Mouse (Mus musculus): ENCODE results near the gene Gpm6a. TPM values are rescaled to one million over a fixed set of nuclear protein-coding genes. Genes with fewer than 3 reads are reported as not detected.
"Not testable (repeated sequence)": the region's sequence is repeated elsewhere in the genome, so short reads cannot be mapped to it uniquely, and the experiment has no call there.

The Gpm6a gene
- polyA plus RNA-seq, 1 experiment, result 1.4 TPM

DNA sequence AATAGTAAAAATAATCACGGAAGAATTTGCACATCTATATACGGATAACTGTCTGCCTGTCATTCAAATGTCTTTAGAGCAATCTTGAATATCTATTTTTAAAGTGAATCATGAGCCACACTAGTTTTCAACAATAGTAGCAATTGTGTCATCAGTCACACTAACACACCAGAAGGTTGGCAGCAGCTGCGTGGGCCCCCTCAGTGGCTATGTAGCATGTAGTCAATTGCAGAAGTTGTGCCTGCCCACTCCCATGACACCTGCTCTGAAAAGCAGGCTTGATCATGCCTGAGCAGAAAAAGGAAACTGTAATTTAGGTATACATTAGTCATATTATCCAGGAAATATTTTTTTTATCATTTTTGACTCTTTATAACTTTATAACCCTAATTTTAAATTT lies 93.8 kb downstream of the Gpm6a start:
- DNase-seq, result no peak
- WGBS, result 86% methylated on average over 3 of the region's 3 CpGs
- H3K27me3 ChIP-seq (ENCODE audit: control insufficient read depth, insufficient read depth, low read length), result no peaks in the 10 kb centered on the region
- TF ChIP-seq POLR2A (IDR thresholded peaks at IDR 0.05; ENCODE audit: control insufficient read depth, extremely low read depth, insufficient read depth, low read length, poor library complexity), result no peak
- no peak for TF ChIP-seq CTCF (IDR thresholded peaks at IDR 0.05; ENCODE audit: borderline replicate concordance, control insufficient read depth, extremely low read depth, insufficient read depth, low read length, poor library complexity)
- no peak overlapping the region for H3K27ac ChIP-seq (ENCODE audit: control insufficient read depth, insufficient read depth, low read length)
- H3K4me1 ChIP-seq (replicated peaks; ENCODE audit: control insufficient read depth, insufficient read depth, low read length), result no peaks in the 10 kb centered on the region
- no peaks in the 10 kb centered on the region for H3K36me3 ChIP-seq (ENCODE audit: control insufficient read depth, insufficient read depth, low read length)
- H3K4me3 ChIP-seq (ENCODE audit: control insufficient read depth, insufficient read depth, low read length), result no peak overlapping the region

DNA sequence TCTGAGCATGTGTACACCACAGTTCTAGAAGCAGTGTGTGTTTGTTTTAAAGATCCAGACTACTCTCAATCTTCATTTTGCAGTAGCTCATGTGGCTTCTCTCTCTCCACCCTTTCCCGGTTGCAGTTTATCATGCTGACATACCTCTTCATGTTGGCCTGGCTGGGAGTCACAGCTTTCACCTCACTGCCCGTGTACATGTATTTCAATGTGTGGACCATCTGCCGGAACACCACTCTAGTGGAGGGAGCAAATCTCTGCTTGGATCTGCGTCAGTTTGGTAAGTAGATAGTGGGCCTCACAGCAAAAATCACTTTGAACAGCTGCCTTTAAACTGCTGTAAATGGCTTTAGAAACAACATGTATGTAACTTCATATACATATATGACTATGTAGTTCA lies 95.3 kb downstream of the Gpm6a start:
- no peaks in the 10 kb centered on the region for H3K36me3 ChIP-seq (ENCODE audit: control insufficient read depth, insufficient read depth, low read length)
- no peak overlapping the region for H3K4me3 ChIP-seq (ENCODE audit: control insufficient read depth, insufficient read depth, low read length)
- H3K27me3 ChIP-seq (ENCODE audit: control insufficient read depth, insufficient read depth, low read length), result no peaks in the 10 kb centered on the region
- no peak overlapping the region for H3K27ac ChIP-seq (ENCODE audit: control insufficient read depth, insufficient read depth, low read length)
- TF ChIP-seq POLR2A (IDR thresholded peaks at IDR 0.05; ENCODE audit: control insufficient read depth, extremely low read depth, insufficient read depth, low read length, poor library complexity) (no peak), CTCF (IDR thresholded peaks at IDR 0.05; ENCODE audit: borderline replicate concordance, control insufficient read depth, extremely low read depth, insufficient read depth, low read length, poor library complexity) (no peak)
- WGBS, result 87% methylated on average over 4 of the region's 4 CpGs
- no peak for DNase-seq
- H3K4me1 ChIP-seq (replicated peaks; ENCODE audit: control insufficient read depth, insufficient read depth, low read length), result no peaks in the 10 kb centered on the region

GRCm38 (mm10) chr8:55068811-55069210 lies 114.2 kb downstream of the Gpm6a start:
- 97% methylated on average over 2 of the region's 2 CpGs for WGBS
- H3K36me3 ChIP-seq (ENCODE audit: control insufficient read depth, insufficient read depth, low read length); H3K27ac ChIP-seq (ENCODE audit: control insufficient read depth, insufficient read depth, low read length); H3K4me3 ChIP-seq (ENCODE audit: control insufficient read depth, insufficient read depth, low read length); DNase-seq; H3K4me1 ChIP-seq (replicated peaks; ENCODE audit: control insufficient read depth, insufficient read depth, low read length); H3K27me3 ChIP-seq (ENCODE audit: control insufficient read depth, insufficient read depth, low read length): not testable (repeated sequence)

GRCm38 (mm10) chr8:55073481-55073880 lies 118.8 kb downstream of the Gpm6a start:
- no peak overlapping the region for H3K27ac ChIP-seq (ENCODE audit: control insufficient read depth, insufficient read depth, low read length)
- no peaks in the 10 kb centered on the region for H3K27me3 ChIP-seq (ENCODE audit: control insufficient read depth, insufficient read depth, low read length)
- no peak for DNase-seq
- H3K4me3 ChIP-seq (ENCODE audit: control insufficient read depth, insufficient read depth, low read length), result no peak overlapping the region
- no peaks in the 10 kb centered on the region for H3K4me1 ChIP-seq (replicated peaks; ENCODE audit: control insufficient read depth, insufficient read depth, low read length)
- TF ChIP-seq POLR2A (IDR thresholded peaks at IDR 0.05; ENCODE audit: control insufficient read depth, extremely low read depth, insufficient read depth, low read length, poor library complexity), result no peak
- no peaks in the 10 kb centered on the region for H3K36me3 ChIP-seq (ENCODE audit: control insufficient read depth, insufficient read depth, low read length)
- WGBS, result 95% methylated on average over 10 of the region's 10 CpGs

DNA sequence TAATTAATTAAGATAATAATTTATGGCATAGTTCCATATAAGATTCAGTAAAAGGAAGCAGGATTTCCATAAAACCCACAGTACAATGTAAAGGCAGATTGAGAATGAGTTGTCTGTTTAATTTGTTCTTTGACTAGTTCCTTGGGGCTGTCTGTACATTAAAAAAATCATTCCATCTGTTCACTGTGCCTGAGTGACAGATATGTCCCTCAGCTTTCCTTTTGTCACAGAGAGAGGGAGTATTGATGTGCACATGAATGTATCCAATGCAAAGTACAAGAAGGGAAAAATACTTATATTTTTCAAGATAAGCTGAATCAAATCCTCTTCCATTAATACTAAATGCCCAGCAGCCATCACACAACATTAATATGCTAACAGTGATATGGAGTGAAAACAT lies 147.6 kb downstream of the Gpm6a start:
- DNase-seq, result no peak
- Histone ChIP-seq H3K36me3 (ENCODE audit: control insufficient read depth, insufficient read depth, low read length) (no peaks in the 10 kb centered on the region), H3K27me3 (ENCODE audit: control insufficient read depth, insufficient read depth, low read length) (no peaks in the 10 kb centered on the region), H3K27ac (ENCODE audit: control insufficient read depth, insufficient read depth, low read length) (no peak overlapping the region), H3K4me3 (ENCODE audit: control insufficient read depth, insufficient read depth, low read length) (no peak overlapping the region), H3K4me1 (replicated peaks; ENCODE audit: control insufficient read depth, insufficient read depth, low read length) (no peaks in the 10 kb centered on the region)
- TF ChIP-seq POLR2A (IDR thresholded peaks at IDR 0.05; ENCODE audit: control insufficient read depth, extremely low read depth, insufficient read depth, low read length, poor library complexity) (no peak), CTCF (IDR thresholded peaks at IDR 0.05; ENCODE audit: borderline replicate concordance, control insufficient read depth, extremely low read depth, insufficient read depth, low read length, poor library complexity) (no peak)

DNA sequence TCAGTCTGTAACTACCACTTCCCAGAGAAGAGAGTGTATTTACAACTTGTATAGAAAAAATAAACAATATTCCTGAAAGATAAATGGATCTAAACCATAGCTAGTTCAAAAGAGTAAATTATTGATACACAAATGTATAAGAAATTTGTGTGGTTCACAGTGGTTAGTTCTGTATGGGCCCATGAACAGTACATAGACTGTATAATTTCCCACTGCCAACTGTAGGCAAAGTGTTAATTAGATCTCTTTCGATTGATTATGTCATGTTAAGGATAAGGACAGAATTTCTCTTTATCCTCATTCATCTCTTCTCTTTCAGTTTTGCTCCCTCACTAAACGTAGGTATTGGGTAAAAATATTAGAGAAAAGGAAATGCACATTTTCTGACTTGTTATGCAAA lies 148.4 kb downstream of the Gpm6a start:
- no peak overlapping the region for H3K4me3 ChIP-seq (ENCODE audit: control insufficient read depth, insufficient read depth, low read length)
- no peaks in the 10 kb centered on the region for H3K4me1 ChIP-seq (replicated peaks; ENCODE audit: control insufficient read depth, insufficient read depth, low read length)
- no peaks in the 10 kb centered on the region for H3K27me3 ChIP-seq (ENCODE audit: control insufficient read depth, insufficient read depth, low read length)
- H3K27ac ChIP-seq (ENCODE audit: control insufficient read depth, insufficient read depth, low read length), result no peak overlapping the region
- 86% methylated on average over 2 of the region's 2 CpGs for WGBS
- DNase-seq, result no peak
- no peak for TF ChIP-seq POLR2A (IDR thresholded peaks at IDR 0.05; ENCODE audit: control insufficient read depth, extremely low read depth, insufficient read depth, low read length, poor library complexity)
- no peak for TF ChIP-seq CTCF (IDR thresholded peaks at IDR 0.05; ENCODE audit: borderline replicate concordance, control insufficient read depth, extremely low read depth, insufficient read depth, low read length, poor library complexity)
- no peaks in the 10 kb centered on the region for H3K36me3 ChIP-seq (ENCODE audit: control insufficient read depth, insufficient read depth, low read length)

DNA sequence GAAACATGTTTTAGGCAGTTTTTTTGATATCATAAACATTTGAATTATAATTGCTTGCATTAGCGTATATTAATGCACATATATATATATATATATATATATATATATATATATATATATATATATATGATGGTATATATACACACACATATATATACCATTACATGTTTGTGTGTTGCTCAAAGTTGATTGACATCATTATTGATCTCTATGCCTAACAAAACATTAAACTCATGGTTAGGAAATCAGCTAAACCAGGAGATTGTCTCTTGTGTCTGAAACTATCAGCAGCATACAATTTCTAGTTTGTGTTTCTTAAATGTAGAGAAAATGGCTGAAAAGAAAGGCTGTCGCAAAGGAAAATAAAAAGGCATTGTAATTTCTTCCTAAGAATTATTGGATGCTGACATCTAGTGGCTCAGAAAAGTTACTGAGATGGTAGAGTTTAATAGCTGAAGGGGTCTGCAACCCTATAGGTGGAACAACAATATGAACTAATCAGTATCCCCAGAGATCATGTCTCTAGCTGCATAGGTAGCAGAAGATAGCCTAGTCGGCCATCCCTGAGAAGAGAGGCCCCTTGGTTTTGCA lies 149.3 kb downstream of the Gpm6a start:
- H3K27ac ChIP-seq (ENCODE audit: control insufficient read depth, insufficient read depth, low read length), result no peak overlapping the region
- no peaks in the 10 kb centered on the region for H3K36me3 ChIP-seq (ENCODE audit: control insufficient read depth, insufficient read depth, low read length)
- no peaks in the 10 kb centered on the region for H3K4me1 ChIP-seq (replicated peaks; ENCODE audit: control insufficient read depth, insufficient read depth, low read length)
- DNase-seq, result no peak
- TF ChIP-seq POLR2A (IDR thresholded peaks at IDR 0.05; ENCODE audit: control insufficient read depth, extremely low read depth, insufficient read depth, low read length, poor library complexity), result no peak
- TF ChIP-seq CTCF (IDR thresholded peaks at IDR 0.05; ENCODE audit: borderline replicate concordance, control insufficient read depth, extremely low read depth, insufficient read depth, low read length, poor library complexity), result no peak
- whole genome bisulfite sequencing, result 66% methylated on average over 3 of the region's 3 CpGs
- H3K27me3 ChIP-seq (ENCODE audit: control insufficient read depth, insufficient read depth, low read length), result no peaks in the 10 kb centered on the region
- H3K4me3 ChIP-seq (ENCODE audit: control insufficient read depth, insufficient read depth, low read length), result no peak overlapping the region

Other genes starting within 250 kb of the Gpm6a start
- gene Wdr17, start 67.7 kb upstream of the Gpm6a start, polyA plus RNA-seq (2012; rRNA removed), result 0.03 TPM in 1 of 2 replicates, not detected in the other

All from thymus, adult 2 months (tissue).